Mouse (Mus musculus) G1E (cell line): ENCODE measurements around the gene Trpv1. TPM values are rescaled to one million over a fixed set of nuclear protein-coding genes. Genes with fewer than 3 reads are reported as not detected.

Experiments
- ATAC-seq: 2 replicates; pipeline ENCODE4 v1.8.0; 2016; ENCODE audit warnings: mild to moderate bottlenecking; ENCODE audit not compliant: insufficient number of reproducible peaks, poor library complexity, low FRiP score, severe bottlenecking; ENCODE audit errors: extremely low read depth
- DNase-seq: peaks from one replicate; pipeline ENCODE4 v3.0.0; 2012; ENCODE audit warnings: low spot score
- H3K27me3 ChIP-seq: 2 replicates; pipeline ENCODE4 v1.6.1; 2012; ENCODE audit warnings: mild to moderate bottlenecking, low read length, inconsistent platforms; ENCODE audit not compliant: insufficient read depth
- H3K36me3 ChIP-seq: replicated peaks from 2 replicates; pipeline ENCODE3; 2012; ENCODE audit warnings: mild to moderate bottlenecking, inconsistent platforms
- H3K4me1 ChIP-seq: 2 replicates; pipeline ENCODE4 v1.6.1; 2012; ENCODE audit warnings: low read depth, low read length, inconsistent platforms, mixed read lengths; ENCODE audit not compliant: insufficient read depth
- H3K4me3 ChIP-seq: 2 replicates; pipeline ENCODE4 v1.5.1; 2012; ENCODE audit warnings: low read depth, mild to moderate bottlenecking, inconsistent platforms, low read length, moderate library complexity, mixed read lengths
- H3K9me3 ChIP-seq: replicated peaks from 2 replicates; pipeline ENCODE4 v1.6.1; 2012; ENCODE audit warnings: inconsistent platforms
- CTCF ChIP-seq: IDR thresholded peaks from 2 replicates; pipeline ENCODE4 v1.5.1; 2012; ENCODE audit warnings: low read depth, low read length, inconsistent platforms, mixed read lengths
- GATA1 ChIP-seq: IDR thresholded peaks from 2 replicates; pipeline ENCODE4 v1.6.1; 2012; ENCODE audit warnings: borderline replicate concordance, low read length, inconsistent platforms, mixed read lengths
- GATA2 ChIP-seq: IDR thresholded peaks from 2 replicates; pipeline ENCODE4 v1.6.1; 2012; ENCODE audit warnings: low read depth, low read length, inconsistent platforms, borderline replicate concordance
- POLR2AphosphoS5 ChIP-seq: IDR thresholded peaks from 2 replicates; pipeline ENCODE4 v1.6.1; 2012; ENCODE audit warnings: low read depth, low read length, inconsistent platforms; ENCODE audit not compliant: insufficient replicate concordance
- TAL1 ChIP-seq: conservative IDR thresholded peaks from 2 replicates; pipeline ENCODE4 v1.6.1; 2012; ENCODE audit warnings: low read depth, low read length, inconsistent platforms, mixed read lengths
- polyA plus RNA-seq: library from polyadenylated mRNA; stranded (reverse); fragments of >175 nt; gene quantifications from 2 replicates; pipeline ENCODE4 v1.2.3, GENCODE M21; 2012
- total RNA-seq, 2 experiments: library from RNA; stranded (forward) in 1 of 2; stranded (reverse) in 1 of 2; fragments of 200-1000 nt in 1 of 2; fragments of >200 nt in 1 of 2; fragmentation: Nextera tagmentation in 1 of 2; gene quantifications; 2 replicates each; pipeline ENCODE4 v1.2.3; 2014 to 2017

The Trpv1 gene
- total and polyA plus RNA-seq, 3 experiments, result not detected

DNA sequence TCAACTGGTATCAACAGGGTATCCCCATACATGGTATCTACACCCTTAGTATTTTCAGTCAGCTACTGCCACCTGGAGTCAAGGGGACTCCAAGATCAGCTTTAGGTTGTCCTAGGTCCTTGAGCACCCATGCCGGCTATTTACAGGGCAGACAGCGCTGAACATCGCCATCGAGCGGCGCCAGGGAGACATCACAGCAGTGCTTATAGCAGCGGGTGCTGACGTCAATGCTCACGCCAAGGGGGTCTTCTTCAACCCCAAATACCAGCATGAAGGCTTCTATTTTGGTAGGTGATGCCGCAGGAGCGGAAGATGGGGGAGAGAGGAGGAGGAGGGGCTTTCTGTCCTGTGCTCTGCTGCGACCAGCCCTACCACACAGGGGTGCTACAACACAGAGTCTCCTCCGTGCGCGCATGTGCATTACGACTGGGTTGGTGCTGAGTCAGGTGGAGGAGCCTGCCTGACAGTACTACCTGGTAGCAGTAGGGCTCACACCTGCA, 47.5 kb downstream of the Trpv1 start:
- ATAC-seq (no peak), DNase-seq (no peak)
- Histone ChIP-seq H3K4me3 (no peak overlapping the region), H3K4me1 (no peaks in the 10 kb centered on the region), H3K36me3 (no peaks in the 10 kb centered on the region), H3K27me3 (peaks cover 2% of the 10 kb centered on the region; the same call in 1 of the 2 replicates), H3K9me3 (no peaks in the 10 kb centered on the region)
- TF ChIP-seq GATA1, result no peak
- TF ChIP-seq GATA2, result no peak
- no peak for TF ChIP-seq POLR2AphosphoS5
- no peak for TF ChIP-seq CTCF
- no peak for TF ChIP-seq TAL1

DNA sequence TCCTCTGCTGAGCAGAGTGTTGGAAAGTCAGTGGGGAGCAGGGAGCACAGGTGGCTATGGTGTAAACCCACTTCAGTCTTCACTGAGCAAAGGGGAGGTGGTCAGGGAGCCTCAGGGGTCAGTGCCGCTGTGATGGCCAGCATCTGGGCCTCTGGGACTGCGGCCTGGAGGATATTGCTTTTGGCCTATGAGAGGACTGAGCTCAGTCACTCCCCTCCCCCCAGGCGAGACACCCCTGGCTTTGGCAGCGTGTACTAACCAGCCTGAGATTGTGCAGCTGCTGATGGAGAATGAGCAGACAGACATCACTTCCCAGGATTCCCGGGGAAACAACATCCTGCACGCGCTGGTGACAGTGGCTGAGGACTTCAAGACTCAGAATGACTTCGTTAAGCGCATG, 49.3 kb downstream of the Trpv1 start:
- TF ChIP-seq TAL1 (no peak), POLR2AphosphoS5 (no peak), GATA1 (no peak), CTCF (no peak), GATA2 (no peak)
- Histone ChIP-seq H3K4me3 (no peak overlapping the region), H3K27me3 (peaks cover 2% of the 10 kb centered on the region; the same call in 1 of the 2 replicates)

DNA sequence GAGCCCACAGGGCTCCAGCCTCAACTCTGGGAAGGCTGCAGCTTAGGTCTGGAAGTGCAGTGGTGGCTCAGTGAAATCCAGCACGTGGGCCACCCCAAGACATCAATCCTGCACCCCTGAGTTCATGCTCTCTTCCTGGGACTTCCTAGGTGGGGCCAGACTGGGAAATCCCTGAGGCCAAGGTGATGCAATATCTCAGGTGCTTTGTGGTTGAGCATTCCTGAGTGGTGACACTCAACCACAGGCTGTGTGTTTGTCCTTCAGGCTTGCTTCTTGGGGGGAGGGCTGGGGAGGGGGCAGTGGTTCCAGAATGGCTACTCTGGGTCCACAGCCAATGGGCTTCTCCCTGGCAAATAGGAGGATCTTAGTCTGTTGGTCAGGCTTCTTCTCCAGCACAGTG, 49.8 kb downstream of the Trpv1 start:
- peaks cover 3% of the 10 kb centered on the region; the same call in 1 of the 2 replicates for H3K27me3 ChIP-seq
- no peaks in the 10 kb centered on the region for H3K9me3 ChIP-seq
- no peaks in the 10 kb centered on the region for H3K4me1 ChIP-seq
- no peak overlapping the region for H3K4me3 ChIP-seq
- no peaks in the 10 kb centered on the region for H3K36me3 ChIP-seq
- ATAC-seq (no peak), DNase-seq (no peak)
- TF ChIP-seq CTCF, result no peak
- no peak for TF ChIP-seq GATA1
- TF ChIP-seq POLR2AphosphoS5, result no peak
- TF ChIP-seq TAL1, result no peak
- TF ChIP-seq GATA2, result no peak

More for the DNA sequence above, 49.3 kb downstream of the Trpv1 start:
- no peak for DNase-seq
- ATAC-seq, result no peak
- Histone ChIP-seq H3K4me1 (no peaks in the 10 kb centered on the region), H3K36me3 (no peaks in the 10 kb centered on the region), H3K9me3 (no peaks in the 10 kb centered on the region)

DNA sequence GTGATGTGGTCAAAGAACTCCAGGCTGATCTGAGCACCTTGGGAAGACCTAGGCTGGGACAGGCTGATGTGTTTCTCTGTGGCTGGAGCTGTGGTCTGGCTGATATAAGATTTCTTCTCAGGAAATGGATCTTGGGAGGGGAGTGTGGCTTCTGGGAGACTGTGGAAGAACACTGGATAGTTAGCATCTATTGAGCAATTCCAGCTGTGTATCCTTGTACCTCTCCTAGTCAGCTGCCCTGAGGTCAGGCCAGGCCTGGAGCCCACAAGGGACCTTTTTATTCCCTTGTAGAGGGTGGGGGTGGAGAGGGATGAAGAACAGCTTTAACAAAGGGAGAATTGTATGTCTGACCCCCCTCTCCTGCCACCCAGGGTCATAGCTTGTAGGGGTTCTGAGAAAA, 50.3 kb downstream of the Trpv1 start:
- H3K4me3 ChIP-seq, result no peak overlapping the region
- H3K4me1 ChIP-seq, result no peaks in the 10 kb centered on the region
- TF ChIP-seq GATA2 (no peak), CTCF (no peak), POLR2AphosphoS5 (no peak), GATA1 (no peak), TAL1 (no peak)
- DNase-seq (no peak), ATAC-seq (no peak)
- no peaks in the 10 kb centered on the region for H3K9me3 ChIP-seq
- H3K36me3 ChIP-seq, result no peaks in the 10 kb centered on the region
- peaks cover 4% of the 10 kb centered on the region; the same call in 1 of the 2 replicates for H3K27me3 ChIP-seq

DNA sequence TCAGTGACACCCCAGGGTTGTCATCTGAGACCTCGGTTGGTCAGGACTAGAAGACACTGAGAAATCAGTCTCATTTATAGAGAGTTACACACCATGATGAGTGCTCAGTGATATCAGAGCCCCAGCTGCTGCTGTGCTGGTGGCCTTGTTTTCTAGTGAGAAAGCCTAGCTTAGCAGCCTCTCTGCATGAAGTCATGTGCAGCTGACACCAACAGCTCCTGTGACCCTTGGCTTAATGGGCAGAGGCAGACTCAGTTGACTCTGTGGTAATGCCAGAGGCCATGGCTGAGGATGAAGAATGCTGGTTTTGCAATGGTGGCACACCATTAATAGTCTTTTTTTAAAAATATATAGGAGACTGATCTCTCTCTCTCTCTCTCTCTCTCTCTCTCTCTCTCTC, 55.5 kb downstream of the Trpv1 start:
- no peaks in the 10 kb centered on the region for H3K36me3 ChIP-seq
- H3K4me3 ChIP-seq, result no peak overlapping the region
- no peak for TF ChIP-seq GATA2
- TF ChIP-seq CTCF, result no peak
- TF ChIP-seq GATA1, result no peak
- ATAC-seq, result no peak
- H3K9me3 ChIP-seq, result no peaks in the 10 kb centered on the region
- no peak for DNase-seq
- H3K27me3 ChIP-seq, result peaks cover 4% of the 10 kb centered on the region; the same call in 1 of the 2 replicates
- H3K4me1 ChIP-seq, result no peaks in the 10 kb centered on the region

DNA sequence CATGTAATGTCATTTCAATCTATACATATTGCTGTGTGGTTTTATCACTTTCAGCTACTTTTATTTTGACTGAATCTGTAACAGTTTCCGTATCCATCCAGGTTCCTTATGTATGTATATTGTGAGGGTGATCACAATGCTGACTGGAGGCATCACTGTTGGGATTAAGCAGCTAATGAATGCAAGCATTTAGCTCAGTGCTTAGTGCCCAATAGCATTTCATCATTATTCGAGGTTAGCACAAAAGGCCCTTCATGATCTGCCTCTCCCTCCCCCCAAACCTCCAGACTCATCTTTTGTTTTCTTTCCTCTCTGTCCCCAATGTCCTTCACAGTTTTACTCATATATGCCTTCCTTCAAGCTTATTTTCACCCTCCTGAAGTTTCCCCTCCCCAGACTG, 69.0 kb downstream of the Trpv1 start:
- Histone ChIP-seq H3K9me3 (no peaks in the 10 kb centered on the region), H3K4me1 (no peaks in the 10 kb centered on the region), H3K36me3 (no peaks in the 10 kb centered on the region), H3K27me3 (no peaks in the 10 kb centered on the region), H3K4me3 (no peak overlapping the region)
- DNase-seq (no peak), ATAC-seq (no peak)
- TF ChIP-seq CTCF (no peak), GATA1 (no peak), TAL1 (no peak), GATA2 (no peak), POLR2AphosphoS5 (no peak)

Other genes with a start within 250 kb of the Trpv1 start
- 11.4 and 12.0 TPM in 2 replicates for gene P2rx1, start 235.2 kb upstream of the Trpv1 start, total RNA-seq (2014; fragmentation: Nextera tagmentation)
- gene P2rx1, start 235.2 kb upstream of the Trpv1 start, total RNA-seq (2017), result 46.9 and 53.7 TPM in 2 replicates
- 11.7 and 14.8 TPM in 2 replicates for gene P2rx1, start 235.2 kb upstream of the Trpv1 start, polyA plus RNA-seq
- gene Camkk1, start 215.3 kb upstream of the Trpv1 start, total RNA-seq (2014; fragmentation: Nextera tagmentation), result 1.9 and 4.2 TPM in 2 replicates
- 13.1 and 13.8 TPM in 2 replicates for gene Camkk1, start 215.3 kb upstream of the Trpv1 start, total RNA-seq (2017)
- 8.9 and 9.9 TPM in 2 replicates for gene Camkk1, start 215.3 kb upstream of the Trpv1 start, polyA plus RNA-seq
- gene Ncbp3, start 186.5 kb upstream of the Trpv1 start, total RNA-seq (2014; fragmentation: Nextera tagmentation), result 23.9 and 25.0 TPM in 2 replicates
- 20.0 and 24.2 TPM in 2 replicates for gene Ncbp3, start 186.5 kb upstream of the Trpv1 start, total RNA-seq (2017)
- gene Ncbp3, start 186.5 kb upstream of the Trpv1 start, polyA plus RNA-seq, result 11.2 and 13.3 TPM in 2 replicates
- gene Itgae, start 143.7 kb upstream of the Trpv1 start, total RNA-seq (2014; fragmentation: Nextera tagmentation), result 0.19 and 0.23 TPM in 2 replicates
- 0.05 and 0.06 TPM in 2 replicates for gene Itgae, start 143.7 kb upstream of the Trpv1 start, total RNA-seq (2017)
- gene Itgae, start 143.7 kb upstream of the Trpv1 start, polyA plus RNA-seq, result 0.03 and 0.04 TPM in 2 replicates
- gene Haspin, start 96.0 kb upstream of the Trpv1 start, total RNA-seq (2014; fragmentation: Nextera tagmentation), result 16.7 and 18.4 TPM in 2 replicates
- gene Haspin, start 96.0 kb upstream of the Trpv1 start, total RNA-seq (2017), result 16.9 and 17.5 TPM in 2 replicates
- 19.5 and 23.1 TPM in 2 replicates for gene Haspin, start 96.0 kb upstream of the Trpv1 start, polyA plus RNA-seq
- not detected in 2 replicates for gene P2rx5, start 73.9 kb upstream of the Trpv1 start, total RNA-seq (2014; fragmentation: Nextera tagmentation)
- 0.05 TPM in 1 of 2 replicates, not detected in the other for gene P2rx5, start 73.9 kb upstream of the Trpv1 start, total RNA-seq (2017)
- gene P2rx5, start 73.9 kb upstream of the Trpv1 start, polyA plus RNA-seq, result not detected in 2 replicates
- gene Emc6, start 57.3 kb upstream of the Trpv1 start, total RNA-seq (2014; fragmentation: Nextera tagmentation), result 54.7 and 66.2 TPM in 2 replicates
- gene Emc6, start 57.3 kb upstream of the Trpv1 start, total RNA-seq (2017), result 43.7 and 52.7 TPM in 2 replicates
- 178 and 243 TPM in 2 replicates for gene Emc6, start 57.3 kb upstream of the Trpv1 start, polyA plus RNA-seq
- 7.4 and 9.2 TPM in 2 replicates for gene Tax1bp3, start 57.2 kb upstream of the Trpv1 start, total RNA-seq (2014; fragmentation: Nextera tagmentation)
- gene Tax1bp3, start 57.2 kb upstream of the Trpv1 start, total RNA-seq (2017), result 17.8 and 21.1 TPM in 2 replicates
- 4.1 and 9.0 TPM in 2 replicates for gene Tax1bp3, start 57.2 kb upstream of the Trpv1 start, polyA plus RNA-seq
- gene Ctns, start 35.2 kb upstream of the Trpv1 start, total RNA-seq (2014; fragmentation: Nextera tagmentation), result 19.8 and 23.3 TPM in 2 replicates
- gene Ctns, start 35.2 kb upstream of the Trpv1 start, total RNA-seq (2017), result 28.7 and 30.6 TPM in 2 replicates
- 1.9 and 3.6 TPM in 2 replicates for gene Ctns, start 35.2 kb upstream of the Trpv1 start, polyA plus RNA-seq
- gene Shpk, start 34.8 kb upstream of the Trpv1 start, total RNA-seq (2014; fragmentation: Nextera tagmentation), result 2.1 and 2.4 TPM in 2 replicates
- gene Shpk, start 34.8 kb upstream of the Trpv1 start, total RNA-seq (2017), result 2.8 and 3.2 TPM in 2 replicates
- 0.83 and 0.95 TPM in 2 replicates for gene Shpk, start 34.8 kb upstream of the Trpv1 start, polyA plus RNA-seq
- not detected in 2 replicates for gene Trpv3, start 33.1 kb downstream of the Trpv1 start, total RNA-seq (2014; fragmentation: Nextera tagmentation)
- under 0.01 and 0.16 TPM in 2 replicates for gene Trpv3, start 33.1 kb downstream of the Trpv1 start, total RNA-seq (2017)
- not detected in 2 replicates for gene Trpv3, start 33.1 kb downstream of the Trpv1 start, polyA plus RNA-seq
- gene Aspa, start 95.3 kb downstream of the Trpv1 start, total RNA-seq (2014; fragmentation: Nextera tagmentation), result not detected in 2 replicates
- under 0.01 and 0.22 TPM in 2 replicates for gene Aspa, start 95.3 kb downstream of the Trpv1 start, total RNA-seq (2017)
- gene Aspa, start 95.3 kb downstream of the Trpv1 start, polyA plus RNA-seq, result not detected in 2 replicates
- not detected in 2 replicates for gene Gm49340, start 95.4 kb downstream of the Trpv1 start, total RNA-seq (2014; fragmentation: Nextera tagmentation)
- gene Gm49340, start 95.4 kb downstream of the Trpv1 start, total RNA-seq (2017), result not detected in 2 replicates
- gene Gm49340, start 95.4 kb downstream of the Trpv1 start, polyA plus RNA-seq, result not detected in 2 replicates
- not detected in 2 replicates for gene Spata22, start 95.4 kb downstream of the Trpv1 start, total RNA-seq (2014; fragmentation: Nextera tagmentation)
- not detected in 2 replicates for gene Spata22, start 95.4 kb downstream of the Trpv1 start, total RNA-seq (2017)
- gene Spata22, start 95.4 kb downstream of the Trpv1 start, polyA plus RNA-seq, result not detected in 2 replicates
- gene Olfr20, start 116.5 kb downstream of the Trpv1 start, total RNA-seq (2014; fragmentation: Nextera tagmentation), result not detected in 2 replicates
- gene Olfr20, start 116.5 kb downstream of the Trpv1 start, total RNA-seq (2017), result 0.11 TPM in 1 of 2 replicates, not detected in the other
- not detected in 2 replicates for gene Olfr20, start 116.5 kb downstream of the Trpv1 start, polyA plus RNA-seq
- not detected in 2 replicates for gene Olfr376, start 137.0 kb downstream of the Trpv1 start, total RNA-seq (2014; fragmentation: Nextera tagmentation)
- 0.27 TPM in 1 of 2 replicates, not detected in the other for gene Olfr376, start 137.0 kb downstream of the Trpv1 start, total RNA-seq (2017)
- not detected in 2 replicates for gene Olfr376, start 137.0 kb downstream of the Trpv1 start, polyA plus RNA-seq
- gene Olfr1, start 165.3 kb downstream of the Trpv1 start, total RNA-seq (2014; fragmentation: Nextera tagmentation), result not detected in 2 replicates
- 0.06 and 0.16 TPM in 2 replicates for gene Olfr1, start 165.3 kb downstream of the Trpv1 start, total RNA-seq (2017)
- gene Olfr1, start 165.3 kb downstream of the Trpv1 start, polyA plus RNA-seq, result not detected in 2 replicates
- gene Olfr378, start 194.2 kb downstream of the Trpv1 start, total RNA-seq (2014; fragmentation: Nextera tagmentation), result not detected in 2 replicates
- gene Olfr378, start 194.2 kb downstream of the Trpv1 start, total RNA-seq (2017), result 0.23 TPM in 1 of 2 replicates, not detected in the other
- gene Olfr378, start 194.2 kb downstream of the Trpv1 start, polyA plus RNA-seq, result not detected in 2 replicates
- gene Olfr380, start 223.2 kb downstream of the Trpv1 start, total RNA-seq (2014; fragmentation: Nextera tagmentation), result not detected in 2 replicates
- gene Olfr380, start 223.2 kb downstream of the Trpv1 start, total RNA-seq (2017), result not detected in 2 replicates
- gene Olfr380, start 223.2 kb downstream of the Trpv1 start, polyA plus RNA-seq, result not detected in 2 replicates